Mouse (Mus musculus): ENCODE measurements around the gene Nrp1.
A peak's percentile ranks its signal among the peaks of the same experiment; 100 is the strongest.

Nrp1 gene

DNA sequence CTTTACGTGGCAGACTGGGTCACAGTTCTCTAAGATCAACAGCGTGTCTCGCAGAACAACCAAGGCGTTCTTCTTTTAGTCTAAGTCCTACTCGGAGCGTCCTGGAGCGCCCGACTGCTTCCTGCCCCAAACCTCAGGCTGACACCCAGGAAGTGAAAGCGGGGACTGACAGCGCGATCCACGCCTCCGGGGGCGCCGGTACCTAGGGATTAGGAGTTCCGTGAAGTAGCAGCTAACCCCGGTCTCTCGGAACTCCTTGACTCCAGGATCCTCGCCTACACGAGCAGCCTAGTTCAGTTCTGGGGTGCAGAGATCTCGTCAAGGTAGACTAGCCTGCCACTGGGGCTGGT, at the start of gene Nrp1:
Gene Nrp1 (plus strand): TSS at position 199 of the 350 bp plus-strand sequence.
- DNase-seq = no peak

DNA sequence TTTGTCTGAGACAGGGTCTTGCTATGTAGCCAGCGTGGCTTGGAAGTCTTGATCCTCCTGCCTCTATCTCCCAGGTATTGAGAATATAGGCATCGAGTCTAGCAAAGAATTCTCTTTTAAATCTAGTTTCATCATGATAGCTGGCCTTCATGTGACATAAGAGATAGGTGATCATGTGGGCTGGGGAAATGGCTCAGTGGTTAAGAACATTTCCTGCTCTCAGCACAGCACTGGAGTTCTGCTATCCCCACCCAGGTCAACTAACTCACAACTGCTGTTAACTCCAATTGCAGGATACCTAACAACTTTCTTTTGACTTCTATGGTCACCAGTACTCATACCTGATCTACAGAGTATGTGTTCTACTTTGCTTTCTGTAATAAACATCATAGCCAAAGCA, 37.6 kb upstream of the Nrp1 start:
- DNase-seq = no peak

DNA sequence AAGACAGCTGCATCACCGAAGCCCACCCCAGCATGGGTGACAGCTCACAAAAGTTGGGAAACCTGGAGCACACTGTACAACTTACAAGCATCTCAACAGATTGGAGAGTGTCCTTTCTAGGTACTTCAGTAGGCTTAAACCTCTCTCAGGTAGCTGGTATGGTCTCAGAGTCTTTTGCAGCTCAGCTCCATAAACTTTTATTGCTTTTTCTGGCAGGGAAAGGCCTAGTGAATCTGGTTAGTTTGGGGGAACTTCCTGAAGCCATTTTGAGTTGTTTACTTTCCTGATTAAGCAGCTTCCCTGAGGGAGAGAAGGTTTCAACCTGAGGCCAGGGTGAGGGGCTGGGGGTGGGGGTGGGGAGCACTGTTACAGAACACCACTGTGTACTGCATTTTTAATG, 31.1 kb upstream of the Nrp1 start:
- no peak for DNase-seq

DNA sequence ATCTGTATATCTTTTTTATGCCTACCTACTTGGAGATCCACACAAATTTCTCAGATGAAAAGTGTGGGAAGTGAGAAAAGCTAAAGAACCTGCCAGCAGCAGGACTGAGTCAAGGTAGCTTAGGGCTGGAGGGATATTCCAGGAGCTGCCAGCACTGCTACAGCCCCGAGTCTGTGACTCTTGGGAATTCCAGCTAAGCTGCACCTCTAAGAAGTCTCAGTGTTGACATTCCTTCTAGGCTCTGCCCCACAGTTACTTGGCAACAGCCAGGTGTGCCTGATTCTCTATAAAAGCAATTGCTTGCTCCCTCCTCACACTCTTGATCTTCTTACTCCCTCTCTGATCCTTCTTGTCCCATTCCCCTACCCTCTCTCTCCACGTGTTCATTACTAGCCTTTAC, 30.5 kb upstream of the Nrp1 start:
- no peak for DNase-seq

DNA sequence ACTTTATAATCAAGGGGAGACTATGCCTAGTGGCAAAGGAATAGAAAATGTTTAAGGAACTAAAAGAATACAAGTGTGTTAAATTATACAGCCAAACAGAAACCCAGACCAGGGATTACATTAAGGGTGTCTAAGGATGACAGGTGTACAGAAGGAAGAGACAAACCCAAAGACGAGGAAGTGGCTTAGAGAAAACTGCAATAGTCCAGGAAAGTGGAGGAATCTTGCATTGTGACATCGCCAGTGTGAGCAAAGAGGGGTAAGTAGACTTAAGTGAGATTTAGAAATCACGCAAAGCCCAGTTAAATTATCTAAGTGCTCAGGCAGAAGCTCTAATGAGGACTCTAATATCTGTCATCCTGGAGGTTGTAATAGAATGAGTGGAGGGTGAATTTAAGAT, 28.9 kb upstream of the Nrp1 start:
- no peak for DNase-seq

DNA sequence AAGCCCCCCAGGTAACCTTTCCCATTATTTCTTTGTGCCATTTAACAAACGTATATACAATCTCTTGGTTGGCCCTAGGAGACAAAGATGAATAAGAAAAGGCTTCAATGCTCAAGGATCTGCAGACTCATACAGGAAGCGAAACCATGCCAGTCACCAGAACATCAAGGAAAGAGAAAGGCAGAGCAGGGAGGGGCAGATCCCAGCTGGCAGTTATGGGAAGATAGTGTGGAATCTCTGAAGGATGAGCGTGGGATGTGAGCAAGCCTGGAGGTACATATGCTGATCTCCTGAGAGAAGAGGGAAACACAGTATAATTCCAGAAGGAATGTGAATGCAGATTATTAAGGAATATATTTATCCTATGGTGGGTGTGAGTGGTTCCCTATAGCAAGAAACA, 22.4 kb upstream of the Nrp1 start:
- DNase-seq = no peak

DNA sequence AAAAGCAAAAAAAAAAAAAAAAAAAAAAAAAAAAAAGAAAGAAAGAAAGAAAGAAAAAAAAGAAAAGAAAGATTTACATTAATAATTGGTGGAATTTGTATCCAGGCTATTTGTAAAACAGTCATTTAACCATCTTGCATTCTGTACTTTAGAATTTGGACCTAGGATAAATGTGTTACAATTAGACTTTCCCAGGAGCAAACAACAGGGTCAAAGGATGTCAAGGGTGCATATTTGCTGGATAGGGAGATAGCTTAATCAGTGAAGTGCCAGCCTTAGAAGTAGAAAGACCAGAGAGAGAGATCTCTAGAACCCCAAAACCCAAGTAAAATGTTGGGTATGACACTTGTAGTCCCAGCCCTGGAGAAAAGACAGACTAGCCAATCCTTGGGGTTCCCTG, 19.5 kb upstream of the Nrp1 start:
- DNase-seq = no peak

DNA sequence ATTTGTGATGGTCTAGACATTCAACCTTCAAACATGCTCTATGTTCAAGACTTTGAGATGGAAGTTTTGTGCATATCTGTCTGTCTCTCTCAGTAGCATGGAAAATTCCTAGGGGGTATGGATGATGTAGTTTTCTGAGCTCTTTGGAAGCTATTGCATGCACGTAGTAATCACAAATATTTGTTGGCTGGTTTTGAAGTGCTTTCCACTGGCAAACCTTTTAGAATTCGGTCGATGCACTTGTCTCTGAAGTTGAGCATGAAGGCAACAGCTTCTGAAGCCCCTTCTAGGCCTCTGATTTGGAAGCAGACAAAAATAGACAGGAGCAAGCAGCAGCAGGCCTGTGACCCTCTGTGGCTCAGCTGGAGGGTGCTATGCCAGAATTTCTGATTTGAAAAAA, 18.9 kb upstream of the Nrp1 start:
- DNase-seq = no peak

DNA sequence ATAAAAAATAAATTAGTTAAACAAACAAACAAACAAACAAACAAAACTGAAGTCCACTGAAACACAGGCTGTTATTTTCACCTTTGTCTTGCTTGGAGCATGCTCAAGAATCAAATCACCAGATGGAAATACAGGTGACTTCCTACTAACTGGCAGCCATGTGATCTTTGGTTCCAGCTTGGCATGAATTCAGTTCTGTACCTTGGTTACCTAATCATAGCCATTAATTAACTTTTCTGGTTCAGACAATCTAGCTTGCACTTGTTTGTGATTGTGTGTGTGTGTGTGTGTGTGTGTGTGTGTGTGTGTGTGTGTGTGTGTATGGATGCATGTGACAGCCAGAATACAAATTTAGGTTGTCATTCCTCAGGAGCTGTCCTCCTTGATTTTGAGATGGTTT, 8.0 kb upstream of the Nrp1 start:
- DNase-seq = no peak

DNA sequence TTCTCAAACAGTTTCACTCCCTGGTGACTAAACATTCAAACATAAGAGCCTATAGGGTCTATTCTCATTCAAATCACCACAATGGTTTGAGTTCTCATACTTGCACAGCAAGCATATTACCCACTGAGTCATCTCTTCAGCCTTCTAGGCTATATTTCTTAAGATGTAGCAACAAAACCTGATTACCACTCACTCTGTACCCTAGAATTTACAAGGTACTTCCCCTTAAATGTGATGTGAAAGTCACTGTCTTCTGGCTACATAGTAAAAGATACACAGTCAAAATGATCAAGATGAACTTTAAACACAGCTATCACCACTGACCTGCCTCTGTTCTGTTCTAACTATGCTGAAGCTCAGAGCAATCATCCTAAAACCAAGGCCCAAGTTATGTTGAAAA, 7.2 kb upstream of the Nrp1 start:
- no peak for DNase-seq

DNA sequence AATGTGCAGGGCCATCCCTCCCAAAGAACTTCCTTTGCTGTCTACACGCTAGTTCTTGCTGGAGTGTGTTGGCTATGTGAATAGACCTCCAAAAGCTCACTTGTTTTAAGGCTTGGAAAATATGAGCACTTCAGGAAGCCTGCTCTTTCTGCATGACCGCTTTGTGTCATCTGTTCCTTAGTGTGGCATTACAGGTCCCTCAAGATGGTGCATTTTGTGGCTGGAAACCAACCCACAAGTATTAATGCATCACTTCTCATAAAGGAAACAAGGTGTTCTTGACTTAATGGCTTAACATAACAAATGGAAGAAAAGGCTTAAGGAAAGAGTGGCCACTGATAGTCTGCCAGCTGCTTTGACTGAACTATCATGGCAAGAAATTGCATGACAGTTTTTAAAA, 5.6 kb upstream of the Nrp1 start:
- no peak for DNase-seq

DNA sequence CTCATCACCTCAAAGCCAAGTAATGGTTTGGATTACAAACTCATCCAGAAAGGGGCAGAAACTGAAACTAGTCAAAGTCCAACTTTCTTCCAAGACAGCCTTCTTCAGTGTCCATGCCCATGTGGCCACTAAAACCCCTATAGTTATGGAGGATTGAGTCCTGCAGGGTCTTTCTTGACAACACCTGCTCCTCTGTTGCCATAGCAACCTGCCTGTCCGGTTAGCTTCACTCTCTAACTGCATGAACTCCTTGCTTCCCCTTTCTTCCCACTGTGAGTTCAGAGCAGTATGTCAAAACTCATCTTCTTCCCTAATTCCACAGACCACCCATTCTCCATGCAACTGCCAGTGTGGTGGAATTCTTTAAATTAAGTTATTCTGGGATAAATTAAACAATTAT, 4.4 kb upstream of the Nrp1 start:
- DNase-seq = no peak

DNA sequence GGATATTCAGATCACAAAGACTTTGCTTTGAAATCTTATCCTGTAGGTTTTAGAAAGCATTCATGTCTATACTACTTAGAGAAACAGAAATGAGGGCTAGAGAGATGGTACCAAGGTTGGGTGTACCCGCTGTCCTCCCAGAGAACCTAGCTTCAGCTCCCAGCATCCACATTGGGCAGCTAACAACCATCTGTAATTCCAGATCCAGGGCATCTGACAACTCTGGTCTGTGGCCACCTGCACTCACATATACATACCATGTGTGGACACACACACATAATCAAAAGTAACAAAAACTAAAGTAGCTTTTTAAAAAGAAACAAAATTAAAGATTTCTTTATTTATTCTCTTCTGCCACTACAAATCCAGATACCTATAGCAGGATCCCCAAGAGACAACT, 3.3 kb upstream of the Nrp1 start:
- no peak for DNase-seq

DNA sequence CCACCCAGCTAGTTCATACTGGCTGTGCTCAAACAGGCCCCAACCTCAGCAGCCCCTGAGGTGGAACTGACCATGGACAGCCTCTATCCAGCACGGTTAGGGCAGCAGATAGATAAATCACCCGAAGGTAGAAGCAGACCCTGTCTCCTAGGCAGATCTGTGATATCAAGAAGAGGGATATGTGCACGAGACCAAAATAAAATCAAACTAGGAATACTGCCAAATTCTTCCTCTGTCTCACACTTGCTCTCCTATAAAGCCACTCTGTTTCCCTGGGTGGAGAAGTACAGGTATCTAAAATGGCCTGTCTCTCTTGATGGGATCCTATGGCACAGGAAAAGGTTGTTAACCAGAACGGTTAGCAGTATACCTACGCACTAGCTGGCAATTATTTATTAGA, 2.2 kb upstream of the Nrp1 start:
- DNase-seq = no peak

DNA sequence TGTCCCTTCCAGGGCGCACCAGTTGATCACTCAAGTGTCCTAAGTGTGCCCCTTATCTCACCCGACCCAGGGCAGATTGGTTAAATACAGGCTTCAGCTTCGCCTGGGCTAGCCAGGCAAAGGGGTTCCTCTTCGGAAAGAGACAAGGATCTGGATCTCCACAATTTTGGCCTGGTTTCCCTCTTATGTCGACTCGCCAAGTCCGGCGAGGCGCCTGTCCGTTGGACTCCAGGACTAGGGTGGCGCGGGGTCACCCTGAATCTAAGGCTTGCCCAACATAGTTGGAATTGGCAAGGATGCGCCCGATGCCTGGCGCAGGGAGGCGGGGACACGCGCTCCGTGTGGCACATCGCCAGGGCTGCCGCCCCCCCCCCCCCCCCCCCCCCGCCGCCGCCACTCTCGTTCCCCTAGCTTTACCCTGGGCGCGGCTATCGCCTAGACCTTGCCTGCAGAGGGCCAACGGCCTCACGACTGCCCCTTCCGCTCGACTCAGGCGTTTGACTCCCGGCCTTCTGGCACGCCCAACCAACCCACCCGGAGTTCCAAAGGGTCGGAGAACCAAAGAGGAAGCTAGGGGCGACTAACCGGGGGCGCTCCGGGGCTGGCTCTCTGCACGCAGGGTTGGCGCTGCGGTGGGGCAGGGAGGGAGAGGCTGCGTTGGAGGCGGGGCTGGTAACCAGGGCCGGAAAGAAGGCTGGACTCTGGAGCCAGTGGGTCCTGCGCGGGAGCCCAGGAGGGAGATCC, 1.4 kb upstream of the Nrp1 start:
- DNase-seq = peak; percentile 15

DNA sequence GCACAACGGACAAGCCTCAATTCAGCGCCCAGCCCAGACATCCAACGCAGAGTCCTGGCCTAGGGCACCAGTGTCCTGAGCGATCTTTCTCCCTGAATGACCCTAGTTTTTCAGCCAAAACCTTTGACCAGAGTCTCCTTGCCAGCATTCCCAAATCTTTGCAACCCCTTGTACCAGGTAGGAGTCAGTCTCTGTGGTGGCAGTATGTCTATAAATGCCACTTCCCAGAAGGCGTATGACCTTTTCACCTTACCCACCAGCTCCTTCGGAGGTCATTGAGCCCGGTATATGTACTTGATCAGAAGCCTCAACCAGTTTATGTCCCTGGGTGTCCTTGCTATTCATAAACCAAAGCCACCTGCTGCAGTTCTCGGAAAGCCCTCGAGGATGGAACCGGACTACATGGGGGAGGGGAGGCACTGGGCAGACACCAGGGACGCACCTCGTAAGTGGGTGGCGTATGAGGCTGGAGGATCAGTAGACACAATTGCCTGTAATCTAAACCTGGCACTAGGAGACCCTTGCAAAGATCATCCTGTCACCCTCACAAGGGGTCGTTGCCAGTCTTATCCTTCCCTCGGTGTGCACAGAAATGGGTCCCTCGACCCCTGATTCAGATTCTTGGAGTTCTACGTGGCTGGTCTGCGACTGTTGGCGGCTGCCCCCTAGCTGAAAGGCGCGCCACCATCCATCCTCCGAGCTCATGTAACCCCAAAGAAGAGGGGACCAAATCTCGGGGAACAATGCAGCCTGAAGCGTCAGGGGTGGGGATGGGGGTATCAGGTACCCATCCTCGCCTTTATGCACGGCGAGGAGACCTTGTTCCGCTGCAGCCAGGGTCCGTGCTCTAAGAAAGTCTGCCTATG, 631 bp upstream of the Nrp1 start:
- DNase-seq = peak; percentile 6

DNA sequence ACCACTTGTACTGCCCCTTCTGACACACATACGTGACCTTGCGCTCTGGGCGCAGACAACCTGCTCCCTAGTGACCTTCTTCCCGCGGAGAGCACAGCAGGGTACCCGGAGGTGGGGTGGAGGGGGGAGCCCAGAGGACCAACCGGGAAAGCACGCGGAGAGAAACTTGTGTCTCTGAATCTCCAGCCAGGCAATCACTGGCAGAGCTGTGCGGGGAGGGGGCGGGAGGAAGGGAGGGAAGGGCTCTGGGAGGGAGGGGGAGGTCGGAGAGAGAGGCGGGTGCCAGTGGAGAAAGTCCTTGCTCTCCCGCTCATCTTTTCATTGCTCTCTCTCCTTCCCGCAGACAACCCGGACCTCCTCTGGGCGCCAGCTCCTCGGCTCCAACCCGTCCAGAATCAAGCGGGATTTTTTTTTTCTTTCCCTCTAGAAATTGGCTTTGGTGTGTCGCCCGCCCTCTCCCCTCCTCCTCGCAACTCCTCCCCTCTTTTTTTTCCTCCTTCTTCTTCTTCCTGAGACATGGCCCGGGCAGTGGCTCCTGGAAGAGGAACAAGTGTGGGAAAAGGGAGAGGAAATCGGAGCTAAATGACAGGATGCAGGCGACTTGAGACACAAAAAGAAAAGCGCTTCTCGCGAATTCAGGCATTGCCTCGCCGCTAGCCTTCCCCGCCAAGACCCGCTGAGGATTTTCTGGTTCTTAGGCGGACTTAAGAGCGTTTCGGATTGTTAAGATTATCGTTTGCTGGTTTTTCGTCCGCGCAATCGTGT, 534 bp downstream of the Nrp1 start:
- DNase-seq = no peak

DNA sequence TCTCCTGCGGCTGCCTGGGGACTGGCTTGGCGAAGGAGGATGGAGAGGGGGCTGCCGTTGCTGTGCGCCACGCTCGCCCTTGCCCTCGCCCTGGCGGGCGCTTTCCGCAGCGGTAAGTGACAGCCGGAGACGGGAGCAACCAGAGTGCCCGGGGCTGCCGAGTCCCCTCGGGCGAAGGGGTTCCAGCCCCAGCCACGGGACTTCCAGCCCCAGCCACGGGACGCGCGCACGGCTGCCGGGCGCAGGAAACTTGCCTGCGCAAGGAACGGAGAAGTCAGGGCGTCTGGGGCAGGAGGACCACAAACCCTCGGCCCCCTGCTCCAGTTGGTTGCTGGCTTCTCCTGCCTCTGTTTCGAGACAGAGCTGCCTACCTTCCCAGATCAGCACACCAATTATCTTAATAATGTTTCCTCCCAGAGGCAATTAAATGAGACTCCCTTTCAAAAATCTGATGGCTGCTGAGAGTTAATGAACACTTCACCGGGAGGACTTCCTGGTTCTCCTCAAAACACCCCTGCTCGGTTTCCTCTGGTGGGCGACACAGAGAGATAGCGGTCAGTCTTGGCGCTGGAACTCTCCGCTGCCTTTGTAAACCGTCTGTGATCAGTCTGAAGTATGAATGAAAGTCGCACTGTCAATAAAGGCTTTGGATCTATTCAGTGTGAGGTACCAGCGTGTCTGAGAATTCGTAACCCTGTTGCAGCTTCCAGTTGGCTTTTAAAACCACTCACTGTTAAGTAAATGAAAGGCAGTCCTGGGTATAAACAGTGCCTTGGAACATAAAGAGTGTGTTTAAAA, 1.3 kb downstream of the Nrp1 start:
- no peak for DNase-seq

DNA sequence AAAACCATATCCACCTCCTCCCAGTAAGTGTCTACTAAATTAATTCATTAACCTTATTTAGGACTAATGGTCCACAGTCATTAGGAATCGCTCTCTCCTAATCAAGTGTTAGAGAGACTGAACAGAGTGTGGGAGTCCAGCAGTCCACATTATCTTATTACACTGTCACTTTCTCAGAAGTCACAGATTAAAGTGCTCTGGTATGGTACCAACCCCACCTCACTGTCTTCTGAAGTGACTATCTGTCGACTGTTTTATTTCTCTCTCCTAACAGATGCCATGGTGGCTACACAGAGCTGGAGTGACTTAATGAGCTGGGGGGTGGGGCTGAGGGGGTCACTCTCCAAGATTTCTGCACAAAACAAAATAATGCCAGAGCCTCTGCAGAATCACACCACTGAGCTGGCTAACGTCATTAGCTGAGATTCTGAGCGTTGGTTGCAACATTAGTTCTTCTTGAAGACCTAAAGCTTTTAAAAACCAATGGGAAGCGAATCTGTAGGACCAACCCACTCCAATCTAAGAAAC, 3.0 kb downstream of the Nrp1 start:
- no peak for DNase-seq

DNA sequence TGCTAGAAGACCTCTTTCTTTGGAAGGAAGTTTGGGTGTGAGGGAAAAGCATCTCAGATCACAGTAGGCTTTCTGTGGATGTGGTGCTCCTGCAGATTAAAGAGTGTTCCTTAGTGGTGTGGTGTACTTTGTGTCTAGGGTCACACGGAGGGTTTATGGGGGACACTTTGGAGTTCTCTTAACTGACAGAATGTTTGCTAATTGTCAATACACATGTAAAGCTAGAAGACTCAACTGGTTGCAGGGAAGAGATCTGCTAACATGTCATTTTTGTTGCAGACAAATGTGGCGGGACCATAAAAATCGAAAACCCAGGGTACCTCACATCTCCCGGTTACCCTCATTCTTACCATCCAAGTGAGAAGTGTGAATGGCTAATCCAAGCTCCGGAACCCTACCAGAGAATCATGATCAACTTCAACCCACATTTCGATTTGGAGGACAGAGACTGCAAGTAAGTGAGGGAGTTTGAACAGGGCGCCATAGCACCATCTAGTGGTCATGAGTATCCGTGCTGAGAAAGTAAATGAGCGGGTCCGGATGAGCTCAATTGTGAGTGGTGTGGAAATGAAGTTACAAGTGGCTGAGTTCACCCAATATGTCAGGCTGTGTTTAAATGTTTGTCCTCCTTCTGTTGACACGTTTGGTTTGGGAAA, 4.7 kb downstream of the Nrp1 start:
- peak; percentile 49 for DNase-seq

DNA sequence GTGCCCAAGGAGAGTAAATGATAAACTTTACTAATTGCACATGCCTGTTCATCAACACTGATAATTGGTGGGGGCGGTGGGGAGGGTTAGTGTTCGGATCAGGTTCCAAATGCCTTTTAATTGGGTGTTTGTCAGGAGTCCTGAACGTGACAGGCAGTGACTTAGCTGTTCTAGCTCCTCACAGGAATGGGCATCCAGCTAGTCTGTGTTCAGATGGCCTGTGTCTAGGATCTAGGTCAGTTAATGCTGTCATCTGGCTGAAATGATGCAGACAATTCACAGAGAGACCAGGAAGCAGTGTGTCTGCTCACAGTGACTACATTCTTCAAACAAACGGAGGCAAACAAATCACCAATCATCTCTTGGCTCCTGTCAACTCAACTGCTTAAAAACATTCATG, 12.1 kb downstream of the Nrp1 start:
- no peak for DNase-seq

DNA sequence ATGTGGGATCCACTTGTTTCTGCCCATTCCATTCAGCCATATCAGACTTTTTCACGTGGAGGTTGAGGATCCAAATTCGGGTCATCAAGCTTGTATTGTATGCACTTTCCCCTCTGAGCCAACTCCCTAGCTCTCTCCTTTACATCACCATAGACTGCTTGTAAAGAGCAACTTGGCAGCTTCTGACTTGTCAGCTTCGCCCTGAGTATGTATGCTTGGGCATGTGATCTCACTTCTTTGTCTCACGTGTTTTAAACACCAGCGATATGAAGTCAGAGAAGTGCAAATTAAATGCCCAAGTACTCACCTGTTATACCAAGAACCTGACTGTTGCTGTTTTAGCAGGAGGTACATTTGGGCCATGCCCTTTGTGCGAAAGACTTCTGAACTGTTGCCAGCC, 12.6 kb downstream of the Nrp1 start:
- no peak for DNase-seq

Data from cerebellum, adult 11 months (tissue).